Mouse (Mus musculus): Measurements from ENCODE around the gene Nop53. TPM values are rescaled to one million over a fixed set of nuclear protein-coding genes. Genes with fewer than 3 reads are reported as not detected.

Gene Nop53
- total RNA-seq, 1 experiment from 2014 or later, result 268 TPM

DNA sequence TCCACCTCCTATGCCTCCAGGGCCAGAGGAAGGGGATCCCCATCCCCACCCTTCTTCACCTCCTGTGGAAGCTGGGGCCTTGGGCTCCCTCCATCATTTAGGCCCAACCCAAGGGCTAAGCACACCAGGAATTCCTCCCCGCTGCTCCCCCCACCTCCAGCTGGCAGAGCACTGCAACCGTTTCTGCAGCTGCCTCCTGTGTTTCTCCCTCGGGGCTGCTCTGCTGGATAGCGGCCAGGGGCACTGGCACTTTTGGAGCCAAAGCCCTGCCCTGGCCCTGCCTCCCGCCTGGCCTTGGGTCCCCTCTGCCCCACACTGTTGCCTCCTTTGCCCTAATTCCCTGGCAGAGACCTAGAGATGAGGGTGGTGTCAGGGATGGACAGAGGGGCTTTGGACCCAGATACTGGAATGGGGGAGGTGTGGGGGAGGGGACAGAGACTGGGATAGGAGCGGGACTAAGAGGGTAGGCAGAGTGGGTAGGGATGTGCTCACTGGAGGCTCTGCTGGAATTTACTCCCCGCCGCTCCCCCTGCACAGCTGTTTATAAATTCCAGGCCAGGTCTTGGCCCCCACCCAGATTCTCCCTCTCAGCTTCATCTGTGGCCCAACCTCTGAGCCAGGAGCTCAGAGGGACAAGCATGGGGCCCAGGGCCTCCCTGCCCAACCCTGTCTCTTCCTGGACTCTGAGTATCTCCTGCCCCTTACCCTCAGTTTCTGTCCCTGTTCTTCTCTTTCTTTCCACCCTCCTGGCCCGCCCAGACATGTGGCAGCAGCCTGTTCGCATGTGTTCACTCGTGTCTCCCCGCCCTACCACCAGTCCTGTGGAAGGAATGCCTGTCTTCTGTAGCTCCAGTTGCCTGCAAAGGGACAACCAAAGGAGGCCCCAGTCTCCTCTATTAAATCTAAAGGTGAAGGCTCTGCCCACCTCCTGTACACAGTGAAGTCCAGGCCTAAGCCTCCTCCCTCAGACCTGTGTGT, 16.7 kb upstream of the Nop53 start:
- ATAC-seq (replicated peaks; ENCODE audit: insufficient number of reproducible peaks, low FRiP score, low TSS enrichment, poor library complexity, severe bottlenecking), result no peak

GRCm38 (mm10) chr7:15961798-15962197, 15.9 kb upstream of the Nop53 start:
- ATAC-seq (replicated peaks; ENCODE audit: insufficient number of reproducible peaks, low FRiP score, low TSS enrichment, poor library complexity, severe bottlenecking), result no peak

DNA sequence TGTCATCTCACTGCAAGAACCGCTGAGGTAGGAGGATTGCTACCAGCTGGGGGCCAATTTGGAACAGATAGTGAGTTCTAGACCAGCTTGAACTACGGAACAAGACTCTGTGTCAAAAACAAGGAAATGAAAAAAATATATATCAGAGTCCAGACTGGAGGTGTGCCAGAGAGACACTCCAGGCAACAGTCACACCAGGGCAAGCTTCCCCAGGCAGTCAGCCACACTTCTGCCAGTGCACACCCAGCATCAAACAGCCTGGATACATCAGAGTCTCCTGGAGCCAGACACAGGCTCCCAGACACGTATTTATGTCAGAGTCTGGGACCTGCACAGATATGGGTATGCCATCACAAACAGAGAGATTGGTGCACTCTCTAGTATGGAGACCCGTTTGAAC, 15.4 kb upstream of the Nop53 start:
- ATAC-seq (replicated peaks; ENCODE audit: insufficient number of reproducible peaks, low FRiP score, low TSS enrichment, poor library complexity, severe bottlenecking), result no peak

GRCm38 (mm10) chr7:15960691-15961090, 14.8 kb upstream of the Nop53 start:
- ATAC-seq (replicated peaks; ENCODE audit: insufficient number of reproducible peaks, low FRiP score, low TSS enrichment, poor library complexity, severe bottlenecking), result no peak

DNA sequence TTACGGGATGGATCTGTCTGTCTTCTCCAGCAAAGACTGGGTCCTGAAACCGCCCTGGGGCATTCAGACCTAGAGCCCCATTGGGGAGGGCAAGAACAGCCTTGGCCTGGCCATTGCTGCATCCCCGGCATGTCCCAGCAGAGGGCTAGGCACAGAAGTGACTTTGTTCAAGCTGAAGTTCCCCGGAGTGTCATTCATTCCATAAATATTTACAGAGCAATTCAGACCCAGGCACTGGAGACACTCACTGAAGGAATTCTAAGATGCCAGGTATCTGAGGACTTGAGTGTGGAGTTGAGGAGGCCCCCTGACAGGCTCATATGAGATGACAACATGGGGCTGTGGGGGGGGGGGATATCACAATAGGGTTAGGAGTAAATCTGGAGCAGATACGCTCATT, 10.3 kb upstream of the Nop53 start:
- no peak for ATAC-seq (replicated peaks; ENCODE audit: insufficient number of reproducible peaks, low FRiP score, low TSS enrichment, poor library complexity, severe bottlenecking)

DNA sequence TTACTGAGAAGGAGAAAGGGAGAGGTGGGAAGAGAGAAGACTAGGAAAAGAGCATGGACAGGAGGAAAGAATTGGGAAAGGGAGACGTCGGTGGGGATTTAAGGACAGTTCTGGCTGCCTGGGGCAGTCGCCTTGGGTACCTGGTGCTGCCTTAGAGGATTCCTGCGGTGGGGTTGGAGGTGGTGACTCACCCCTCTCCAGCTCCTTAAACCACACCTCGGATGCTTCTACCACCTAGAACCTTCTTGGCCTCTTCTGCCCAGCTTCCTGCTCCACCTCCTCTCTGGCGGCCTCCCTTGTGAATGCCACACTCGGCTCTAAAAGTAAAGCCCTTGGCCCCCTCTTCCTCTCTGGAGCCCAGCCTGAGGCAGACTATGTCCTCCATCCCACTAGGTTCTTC, 9.6 kb upstream of the Nop53 start:
- ATAC-seq (replicated peaks; ENCODE audit: insufficient number of reproducible peaks, low FRiP score, low TSS enrichment, poor library complexity, severe bottlenecking), result no peak

- 0 out of 2 replicates have a peak, but pooled peaks have one; percentile 16 for ATAC-seq (replicated peaks; ENCODE audit: insufficient number of reproducible peaks, low FRiP score, low TSS enrichment, poor library complexity, severe bottlenecking)
Measured at GRCm38 (mm10) chr7:15954978-15955443, 9.1 kb upstream of the Nop53 start.

GRCm38 (mm10) chr7:15954436-15954835, 8.6 kb upstream of the Nop53 start:
- no peak for ATAC-seq (replicated peaks; ENCODE audit: insufficient number of reproducible peaks, low FRiP score, low TSS enrichment, poor library complexity, severe bottlenecking)

GRCm38 (mm10) chr7:15953307-15954074, 7.6 kb upstream of the Nop53 start:
- no peak for ATAC-seq (replicated peaks; ENCODE audit: insufficient number of reproducible peaks, low FRiP score, low TSS enrichment, poor library complexity, severe bottlenecking)

GRCm38 (mm10) chr7:15952416-15952815, 6.5 kb upstream of the Nop53 start:
- no peak for ATAC-seq (replicated peaks; ENCODE audit: insufficient number of reproducible peaks, low FRiP score, low TSS enrichment, poor library complexity, severe bottlenecking)

GRCm38 (mm10) chr7:15950008-15950407, 4.1 kb upstream of the Nop53 start:
- ATAC-seq (replicated peaks; ENCODE audit: insufficient number of reproducible peaks, low FRiP score, low TSS enrichment, poor library complexity, severe bottlenecking), result no peak

GRCm38 (mm10) chr7:15949216-15949790, 3.4 kb upstream of the Nop53 start:
- ATAC-seq (replicated peaks; ENCODE audit: insufficient number of reproducible peaks, low FRiP score, low TSS enrichment, poor library complexity, severe bottlenecking), result no peak

DNA sequence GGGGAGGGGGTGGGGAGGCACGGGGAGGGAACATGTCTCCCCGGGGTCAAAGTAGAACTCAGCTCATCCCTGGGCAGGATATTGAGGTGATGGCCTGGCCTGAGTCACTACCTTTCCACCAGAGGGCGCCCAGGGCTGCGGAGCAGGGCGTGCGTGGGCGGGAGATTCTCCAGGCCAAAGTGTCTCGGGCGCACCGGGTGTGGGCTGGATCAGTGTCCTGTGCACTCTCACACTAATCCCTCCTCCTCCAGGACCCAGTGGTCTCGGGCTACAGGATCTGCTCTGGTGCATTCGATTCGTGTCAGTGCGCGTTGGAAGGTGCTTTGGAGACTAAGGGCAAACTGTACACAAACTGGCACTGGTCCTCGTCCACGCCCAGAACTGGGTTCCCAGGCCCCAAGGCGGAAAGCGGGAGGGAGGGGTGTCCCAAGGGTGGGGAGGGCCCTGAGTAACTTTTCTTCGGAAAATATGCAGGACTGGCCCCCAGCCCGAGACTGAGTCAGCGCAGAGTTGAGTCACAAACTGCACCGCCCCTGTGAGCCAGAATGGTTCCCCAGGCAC, 2.6 kb upstream of the Nop53 start:
- peak; percentile 63 for ATAC-seq (replicated peaks; ENCODE audit: insufficient number of reproducible peaks, low FRiP score, low TSS enrichment, poor library complexity, severe bottlenecking)

- no peak for ATAC-seq (replicated peaks; ENCODE audit: insufficient number of reproducible peaks, low FRiP score, low TSS enrichment, poor library complexity, severe bottlenecking)
Measured at GRCm38 (mm10) chr7:15947653-15948260, 1.9 kb upstream of the Nop53 start.

DNA sequence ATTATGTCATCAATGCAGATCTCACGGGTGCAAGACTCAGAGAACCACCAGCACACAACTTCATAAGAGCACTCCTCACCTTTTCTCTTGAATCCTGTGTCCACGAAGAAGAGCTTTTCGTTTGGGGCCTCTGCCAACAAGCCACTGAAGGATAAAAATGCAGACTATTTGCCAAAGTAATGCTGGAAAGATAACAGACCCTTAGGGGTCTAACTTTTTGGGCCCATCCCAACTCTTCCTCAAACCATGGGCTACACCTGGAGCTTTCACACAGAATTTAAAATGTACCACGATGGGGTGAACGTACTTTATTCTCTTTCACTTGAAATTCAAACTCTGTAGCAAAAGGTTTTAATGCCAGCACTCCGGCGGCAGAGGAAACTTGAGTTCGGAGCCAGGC, 663 bp downstream of the Nop53 start:
- no peak for ATAC-seq (replicated peaks; ENCODE audit: insufficient number of reproducible peaks, low FRiP score, low TSS enrichment, poor library complexity, severe bottlenecking)

DNA sequence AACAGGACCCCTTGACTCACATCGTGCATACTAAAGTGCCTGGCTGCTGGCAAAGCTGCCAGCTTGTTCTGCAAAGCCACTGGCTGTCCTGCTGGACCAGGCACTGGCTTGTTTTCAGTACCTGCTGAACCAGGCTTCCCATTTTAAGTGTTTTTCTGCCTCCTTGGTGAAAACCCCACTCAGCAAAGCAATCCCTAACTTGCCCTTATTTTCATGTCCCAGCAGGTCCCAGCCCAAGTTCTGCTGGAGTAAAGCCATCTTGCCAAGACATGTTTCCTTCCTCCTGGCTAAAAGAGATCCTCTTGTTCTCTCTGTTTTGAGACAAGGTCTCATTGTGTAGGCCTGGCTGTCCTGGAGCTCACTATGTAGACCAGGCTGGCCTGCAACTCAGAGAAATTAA, 1.6 kb downstream of the Nop53 start:
- no peak for ATAC-seq (replicated peaks; ENCODE audit: insufficient number of reproducible peaks, low FRiP score, low TSS enrichment, poor library complexity, severe bottlenecking)

- no peak for ATAC-seq (replicated peaks; ENCODE audit: insufficient number of reproducible peaks, low FRiP score, low TSS enrichment, poor library complexity, severe bottlenecking)
Measured at GRCm38 (mm10) chr7:15938621-15939020, 7.3 kb downstream of the Nop53 start.

GRCm38 (mm10) chr7:15937491-15937890, 8.4 kb downstream of the Nop53 start:
- ATAC-seq (replicated peaks; ENCODE audit: insufficient number of reproducible peaks, low FRiP score, low TSS enrichment, poor library complexity, severe bottlenecking), result no peak

Measured in monocyte, adult 5-6 weeks (primary cell).